Mouse (Mus musculus) Muller cell, postnatal 12 days (primary cell): ENCODE data around the gene Igf2r.

Experiments used
- DNase-seq: peaks from one replicate; pipeline ENCODE4 v3.0.0-alpha.2; 2015; ENCODE audit errors: inconsistent ontology term

The Igf2r gene

DNA sequence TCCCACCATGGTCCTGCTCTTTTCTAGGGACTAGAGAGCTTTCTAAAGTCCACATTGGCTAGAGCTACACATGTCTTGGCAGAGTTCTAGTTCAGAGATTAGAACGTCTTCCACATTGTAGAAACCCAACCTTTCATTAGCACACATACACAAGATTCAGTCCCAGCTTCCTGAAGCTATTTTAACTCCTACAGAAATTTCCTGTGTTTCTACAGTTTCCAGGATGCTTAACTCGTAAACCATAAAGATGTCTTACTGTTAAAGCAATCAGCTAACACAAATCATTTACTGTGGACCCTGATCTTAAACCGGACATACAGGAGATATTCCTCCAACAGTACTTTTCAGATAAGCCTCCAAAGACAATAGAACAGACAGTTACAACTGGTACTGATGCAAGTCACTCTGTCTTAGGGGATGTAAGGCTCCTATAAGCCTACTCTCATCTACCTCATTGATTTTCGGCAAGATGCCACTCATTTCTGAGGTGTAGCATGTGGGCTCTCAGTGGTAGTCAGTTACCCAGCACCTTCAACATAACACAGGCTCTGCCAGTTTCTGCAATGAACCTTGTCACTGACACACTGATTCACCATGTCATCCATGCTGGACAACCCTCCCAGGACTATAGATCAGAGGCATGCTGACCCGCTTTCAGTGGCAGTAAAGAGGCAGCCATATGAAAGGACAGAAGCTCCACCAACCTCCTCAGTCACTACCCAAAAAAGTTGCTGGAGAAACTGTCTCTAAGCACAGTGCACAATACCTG lies 48.2 kb downstream of the Igf2r start:
- DNase-seq = no peak

DNA sequence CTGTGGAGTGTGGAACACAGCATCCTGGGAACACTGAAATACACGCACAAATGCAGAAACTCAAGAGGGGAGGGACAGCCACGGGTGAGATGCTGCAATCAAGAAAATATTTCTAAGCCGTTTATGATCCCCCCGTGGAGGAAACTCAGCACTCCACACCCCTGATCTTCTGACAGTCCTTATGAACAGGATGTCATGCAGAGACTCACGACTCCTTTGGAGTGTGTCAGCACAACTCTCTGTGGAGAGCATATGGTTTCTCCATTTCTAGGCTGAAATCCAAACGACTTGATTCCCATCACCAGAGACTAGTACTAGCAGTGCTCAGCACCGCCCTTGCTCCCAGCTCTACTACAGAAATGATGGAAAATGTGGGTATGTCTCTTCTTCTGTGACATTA lies 51.2 kb downstream of the Igf2r start:
- DNase-seq = no peak

DNA sequence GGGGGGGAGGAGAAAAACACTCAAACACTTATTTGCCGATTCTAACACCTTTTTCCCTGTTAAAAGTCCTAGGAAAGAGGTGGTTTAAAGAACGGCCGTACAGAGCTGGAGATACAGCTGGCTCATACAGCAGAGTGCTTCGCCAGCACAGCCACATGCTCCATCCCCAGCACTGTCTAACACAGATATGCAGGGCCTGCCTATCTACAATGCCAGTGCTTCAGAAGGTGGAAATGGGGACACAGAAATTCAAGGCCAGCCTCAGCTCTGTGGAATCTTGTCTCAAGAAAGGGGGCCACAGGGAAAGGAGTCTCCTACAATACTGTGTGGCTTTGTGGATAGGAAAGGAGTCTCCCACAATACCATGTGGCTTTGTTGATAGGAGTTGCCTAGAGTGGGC lies 52.0 kb downstream of the Igf2r start:
- no peak for DNase-seq

DNA sequence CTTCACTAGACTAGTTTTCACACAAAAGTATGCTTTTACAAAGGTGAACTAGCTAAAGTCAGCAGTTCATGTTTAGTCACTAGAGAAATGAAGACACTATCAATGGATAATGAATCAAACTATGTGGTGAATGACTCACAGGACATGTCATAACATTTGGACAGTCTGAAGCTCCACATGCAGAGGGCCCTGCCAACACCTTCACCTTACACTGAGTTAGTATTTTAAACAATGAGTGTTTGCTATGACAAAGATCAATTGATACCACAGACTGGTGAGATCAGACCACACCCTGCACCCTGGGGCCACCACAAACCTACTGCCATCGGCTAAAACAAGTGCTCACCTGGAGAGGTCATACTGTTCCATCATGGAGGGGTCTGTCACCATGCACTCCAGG lies 54.4 kb downstream of the Igf2r start:
- DNase-seq = no peak

DNA sequence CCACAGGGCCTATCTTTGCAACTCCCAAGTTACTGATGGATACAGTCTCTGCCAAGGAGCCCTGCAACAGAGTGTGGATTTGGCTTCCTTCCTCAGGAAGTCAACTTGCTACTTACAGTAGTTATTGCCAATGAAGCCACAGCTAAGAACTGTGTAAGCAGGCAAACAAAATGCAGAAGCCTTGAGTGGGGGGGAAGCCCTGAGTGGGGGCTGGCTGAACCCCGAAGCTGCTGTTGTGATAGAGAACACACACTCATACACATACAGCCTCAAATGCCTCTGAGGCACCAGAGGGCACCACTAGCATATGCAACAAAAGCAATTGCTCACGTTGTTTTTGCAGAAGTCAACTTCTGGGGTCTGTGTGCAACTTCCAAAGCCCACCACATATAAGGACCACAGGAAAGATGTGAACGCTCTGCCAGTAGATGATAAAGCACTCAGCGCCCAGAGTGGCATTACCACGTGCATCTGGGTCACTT lies 55.3 kb downstream of the Igf2r start:
- no peak for DNase-seq

DNA sequence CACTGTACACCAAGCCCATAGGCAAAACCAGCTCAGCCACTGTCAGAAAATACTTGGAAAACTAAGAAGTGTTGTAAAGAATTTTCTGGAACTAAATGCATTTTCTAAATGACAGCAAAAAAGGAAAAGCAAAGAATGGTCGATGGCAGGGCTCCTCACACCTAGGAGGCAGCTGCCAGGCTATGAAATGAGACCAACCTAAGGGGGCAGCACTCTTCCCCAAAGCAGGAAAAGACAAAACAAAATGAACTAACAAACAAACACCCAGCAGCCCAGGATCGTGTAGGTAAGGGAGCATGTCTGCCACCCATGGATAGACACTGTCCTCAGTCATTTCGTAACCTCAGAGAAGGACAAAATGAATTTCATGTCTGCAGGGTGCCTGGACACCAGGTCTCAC lies 56.5 kb downstream of the Igf2r start:
- no peak for DNase-seq

DNA sequence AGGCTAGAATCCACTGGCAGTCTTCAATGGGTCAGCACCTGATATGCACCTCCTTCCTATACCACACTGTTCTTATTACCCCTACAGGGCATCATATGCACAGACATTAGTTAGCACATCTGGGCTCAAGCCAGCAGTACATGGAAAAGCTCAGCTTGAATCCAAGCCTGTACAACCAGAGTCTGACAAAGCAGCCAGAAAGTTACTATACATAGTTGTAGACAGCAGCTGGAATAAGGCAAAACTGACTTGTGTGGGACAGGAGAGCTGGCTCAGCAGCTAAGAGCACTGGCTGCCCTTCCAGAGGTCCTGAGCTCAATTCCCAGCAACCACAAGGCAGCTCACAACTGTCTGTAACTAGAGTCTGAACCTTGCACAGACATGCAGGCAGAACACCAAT lies 57.3 kb downstream of the Igf2r start:
- DNase-seq = no peak

DNA sequence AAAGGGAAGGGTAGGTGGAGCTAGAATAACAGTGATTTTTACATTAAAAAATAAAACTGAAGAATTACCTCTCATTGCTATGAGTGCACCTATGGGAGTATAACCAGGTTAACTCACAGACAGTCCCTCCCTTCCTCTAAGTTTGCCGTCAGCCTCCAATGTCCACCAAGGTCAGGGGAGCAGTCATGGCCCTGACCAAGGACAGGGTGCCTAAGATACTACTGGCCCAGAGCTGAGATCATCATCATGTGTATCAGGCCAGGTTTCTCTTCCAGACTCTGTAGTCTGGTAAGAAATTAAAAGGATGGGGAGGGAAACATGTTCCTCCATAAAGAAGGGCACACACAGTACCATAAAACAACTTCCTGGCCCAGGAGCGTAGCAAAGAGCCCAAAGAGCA lies 58.5 kb downstream of the Igf2r start:
- no peak for DNase-seq

DNA sequence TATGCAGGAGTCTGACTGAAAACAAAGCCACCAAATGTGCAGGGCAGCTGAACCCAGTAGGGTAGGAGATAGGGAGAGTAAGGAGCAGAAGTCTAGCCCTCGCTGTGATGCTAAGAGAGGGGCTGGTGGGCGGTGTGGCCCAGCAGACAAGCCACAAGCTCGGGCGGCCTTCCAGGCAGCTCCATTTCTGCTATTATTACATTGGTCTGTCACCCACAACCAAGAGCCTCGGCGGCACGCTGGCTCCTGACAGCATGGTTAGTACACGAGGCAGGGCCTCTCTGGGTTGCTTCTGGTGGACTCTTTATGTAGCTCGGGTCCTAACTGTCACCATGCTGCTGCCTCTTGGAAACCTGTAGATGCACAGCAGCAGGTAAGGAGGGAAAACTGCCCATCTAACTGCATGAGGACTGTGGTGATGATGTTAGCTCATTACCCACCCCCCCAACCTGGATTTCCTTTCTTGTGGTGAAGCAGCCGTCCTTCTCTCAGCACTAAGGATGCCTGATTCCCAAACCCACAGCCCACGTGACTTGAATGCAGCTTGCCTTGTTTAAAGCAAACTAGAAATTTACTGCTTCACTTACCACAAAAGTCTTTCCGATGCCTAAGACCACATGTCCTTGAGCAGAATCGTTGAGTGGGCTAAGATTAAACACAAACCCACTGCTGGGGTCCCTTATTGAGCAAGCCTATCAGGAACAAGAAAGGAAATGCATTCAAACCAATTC lies 59.2 kb downstream of the Igf2r start:
- DNase-seq = no peak

DNA sequence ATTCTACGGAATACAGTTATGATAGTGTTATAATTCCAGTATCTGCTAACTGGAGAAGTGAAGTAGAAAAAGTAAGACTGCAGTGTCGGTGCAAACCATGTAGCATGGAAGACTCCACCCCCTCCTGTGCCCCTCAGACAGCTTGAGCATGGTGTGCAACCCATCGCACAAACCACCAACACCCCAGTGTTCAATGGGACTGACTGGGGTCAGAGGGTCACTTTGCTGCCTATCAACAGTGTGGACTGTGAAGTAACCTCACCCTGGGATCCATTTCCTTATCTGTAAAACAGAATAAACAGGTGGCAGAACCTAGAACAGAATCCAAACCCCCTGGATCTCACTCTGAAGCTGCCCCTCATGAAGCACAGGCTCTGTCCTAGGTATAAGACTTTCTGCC lies 61.1 kb downstream of the Igf2r start:
- DNase-seq = no peak

DNA sequence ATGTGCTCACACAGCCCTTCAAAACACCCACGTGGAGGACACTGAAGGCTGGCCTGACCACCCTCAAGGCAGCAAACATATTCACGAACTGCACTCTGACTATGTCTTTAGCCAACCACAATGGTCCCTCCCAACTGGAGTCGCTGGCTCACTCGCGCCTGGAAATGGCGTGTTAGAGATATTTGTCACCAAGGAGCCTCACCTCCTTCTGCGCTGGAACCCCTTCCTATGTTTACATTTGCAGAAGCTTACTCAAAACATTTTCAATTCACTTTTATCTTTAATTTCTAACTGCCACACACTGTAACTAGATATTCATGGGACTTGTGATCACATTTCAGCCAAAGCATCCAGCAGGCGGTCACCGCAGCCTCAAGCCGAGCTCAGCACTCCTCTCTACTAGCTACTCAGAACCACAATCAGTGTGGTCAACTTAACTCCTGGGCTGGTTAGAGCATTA lies 62.8 kb downstream of the Igf2r start:
- no peak for DNase-seq

DNA sequence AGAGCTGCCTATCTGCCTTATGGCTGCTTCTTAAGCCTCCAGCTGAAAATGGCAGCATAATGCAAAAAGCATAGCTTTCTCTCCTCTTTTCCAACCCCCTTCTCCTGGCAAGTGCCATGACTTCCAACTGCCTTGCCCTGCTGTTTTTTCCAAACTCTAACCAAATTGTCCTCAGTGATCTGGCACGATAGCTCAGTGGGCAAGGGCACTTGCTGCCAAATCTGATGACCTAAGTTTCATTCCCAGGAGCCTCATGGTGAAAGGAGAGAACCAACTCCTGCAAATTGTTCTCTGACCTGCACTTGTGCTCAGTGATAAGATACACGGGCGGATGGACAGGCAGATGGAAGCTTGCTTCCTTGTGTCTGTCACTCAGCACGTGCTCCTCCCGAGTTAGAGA lies 66.6 kb downstream of the Igf2r start:
- no peak for DNase-seq

DNA sequence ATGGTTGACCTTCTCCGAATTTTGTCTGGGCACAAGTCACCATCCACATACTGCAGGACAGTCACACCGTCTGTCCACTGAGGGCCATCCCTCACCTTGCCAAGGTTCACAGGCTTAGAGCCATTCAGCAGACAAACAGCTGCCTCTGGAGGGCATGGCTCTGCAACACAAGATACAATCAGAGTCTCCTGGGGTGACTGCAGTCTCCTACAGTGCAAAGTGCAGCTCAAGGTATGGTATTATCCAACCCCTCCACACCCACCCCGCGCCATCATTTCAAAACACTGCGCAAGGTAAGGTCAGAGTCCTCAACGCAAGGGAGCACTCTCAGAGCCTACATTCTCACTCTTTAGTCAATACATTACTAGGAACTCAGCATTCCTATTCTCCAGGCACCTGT lies 69.1 kb downstream of the Igf2r start:
- DNase-seq = no peak

DNA sequence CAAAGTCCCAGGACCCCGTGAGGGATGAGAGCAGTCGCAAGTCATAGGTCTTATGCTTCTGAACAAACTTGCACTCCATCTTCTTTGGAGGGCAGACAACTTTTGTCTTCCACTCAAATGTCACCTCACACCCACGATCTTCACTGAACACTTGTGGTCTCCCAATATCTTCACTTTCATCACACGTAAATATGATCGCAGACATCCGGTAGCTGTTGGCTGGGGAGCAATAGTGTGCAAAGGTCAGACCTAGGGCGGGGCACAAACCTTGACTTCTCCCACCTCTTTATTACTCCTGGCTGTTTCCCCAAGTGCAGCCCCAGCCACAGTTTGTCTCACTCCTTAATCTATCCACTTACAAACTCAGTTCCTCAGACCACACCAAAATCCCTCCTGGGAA lies 77.6 kb downstream of the Igf2r start:
- no peak for DNase-seq

DNA sequence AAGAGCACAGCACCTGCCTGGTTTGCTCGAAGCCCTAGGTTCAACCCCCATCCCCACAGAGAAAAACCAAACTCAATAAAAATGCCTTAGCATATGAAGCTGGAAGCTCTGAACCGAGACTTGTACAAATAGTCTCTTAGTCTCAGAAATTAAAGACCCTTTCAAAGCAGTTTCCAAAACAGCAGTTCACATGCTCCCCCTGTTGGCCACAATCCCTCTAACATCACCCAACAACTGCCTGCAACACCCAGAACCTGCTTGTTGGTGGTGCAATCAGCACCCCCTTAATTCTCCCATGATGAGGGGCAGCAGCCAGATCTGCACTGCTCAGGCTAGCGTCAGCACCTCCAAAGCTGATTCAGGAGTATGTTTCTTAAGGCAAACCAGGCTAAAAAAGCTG lies 79.9 kb downstream of the Igf2r start:
- no peak for DNase-seq

DNA sequence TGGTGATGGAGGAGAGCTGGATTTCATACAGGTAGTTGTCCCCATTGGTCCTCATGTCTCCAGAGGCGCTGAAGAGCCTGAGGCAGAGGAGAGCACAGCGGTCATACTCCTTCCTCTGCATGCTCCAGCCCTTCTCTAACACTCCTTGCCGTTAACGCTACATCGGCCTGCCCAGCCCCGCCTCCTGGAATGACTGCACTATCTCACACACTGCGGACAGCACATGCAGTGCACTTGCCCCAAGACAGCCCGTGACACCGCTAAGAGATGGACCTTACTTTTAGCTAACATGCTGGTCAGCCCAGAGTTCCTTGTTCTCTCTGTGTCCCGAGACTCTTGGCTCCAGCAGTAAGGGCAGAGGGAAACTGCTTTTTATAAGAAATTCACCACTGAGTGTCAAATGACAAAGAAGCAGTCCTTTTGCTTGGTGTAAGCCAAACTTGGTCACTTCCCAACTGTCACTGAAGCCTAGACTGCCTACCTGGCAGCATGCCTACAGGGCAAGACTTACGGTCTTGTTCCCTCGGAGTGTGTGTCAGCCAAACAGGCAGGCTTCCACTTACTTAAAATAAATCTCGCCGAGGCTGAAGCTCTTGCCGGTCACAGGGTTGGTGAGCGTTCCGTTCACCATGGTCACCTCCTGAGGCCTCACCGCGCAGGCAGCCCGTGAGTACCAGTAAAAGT lies 80.9 kb downstream of the Igf2r start:
- DNase-seq = no peak

DNA sequence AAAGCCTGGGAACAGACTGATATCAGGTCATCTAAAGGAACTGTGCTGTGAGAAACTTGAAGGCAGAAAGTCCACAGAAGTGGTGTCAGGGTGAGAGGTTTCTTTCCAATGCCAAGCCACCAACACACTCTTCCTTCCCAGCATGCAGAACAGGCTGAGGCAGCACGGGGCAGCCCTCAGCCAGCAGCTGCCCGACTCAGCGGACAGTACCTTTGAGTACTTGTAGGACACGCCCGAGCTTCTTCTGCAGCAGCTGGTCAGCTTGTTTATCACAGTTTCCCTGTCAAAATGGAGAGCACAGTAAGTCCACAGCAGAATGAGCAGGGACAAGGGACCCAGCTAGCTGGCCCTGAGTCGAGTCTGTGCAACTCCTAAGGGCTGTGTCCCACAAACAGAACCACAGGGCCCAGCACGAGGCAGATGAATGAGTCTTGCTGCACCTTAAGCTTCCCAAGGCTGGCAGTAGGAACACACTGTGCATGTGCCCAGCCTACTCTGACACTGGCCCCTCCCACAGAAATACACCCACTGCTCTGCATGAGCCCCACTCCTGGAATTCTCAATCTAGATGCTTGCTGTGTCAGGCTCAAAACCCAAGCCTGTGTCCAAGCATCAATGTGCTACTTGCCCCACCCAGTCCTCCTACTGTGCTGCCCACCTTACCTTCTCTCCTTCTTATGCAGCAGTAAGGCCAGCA lies 84.4 kb downstream of the Igf2r start:
- no peak for DNase-seq

DNA sequence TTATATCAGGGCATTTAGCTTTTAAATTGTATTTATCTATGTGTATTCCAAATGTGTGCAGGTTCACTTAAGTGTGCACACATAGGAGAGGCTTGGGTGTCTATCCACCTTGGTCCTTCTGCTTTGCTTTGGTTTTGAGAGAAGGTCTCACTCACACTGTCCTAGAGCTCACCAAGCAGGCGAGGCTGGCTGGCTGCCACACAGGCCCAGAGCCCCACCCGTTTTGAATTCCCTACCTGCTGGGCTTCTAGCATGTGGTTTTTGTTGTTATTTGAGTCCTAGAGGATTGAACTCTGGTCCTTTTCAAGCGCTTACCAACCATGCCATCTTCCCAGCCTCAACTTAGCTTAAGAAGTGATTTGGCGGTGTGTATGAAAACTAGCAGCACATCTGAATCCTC lies 85.1 kb downstream of the Igf2r start:
- no peak for DNase-seq

DNA sequence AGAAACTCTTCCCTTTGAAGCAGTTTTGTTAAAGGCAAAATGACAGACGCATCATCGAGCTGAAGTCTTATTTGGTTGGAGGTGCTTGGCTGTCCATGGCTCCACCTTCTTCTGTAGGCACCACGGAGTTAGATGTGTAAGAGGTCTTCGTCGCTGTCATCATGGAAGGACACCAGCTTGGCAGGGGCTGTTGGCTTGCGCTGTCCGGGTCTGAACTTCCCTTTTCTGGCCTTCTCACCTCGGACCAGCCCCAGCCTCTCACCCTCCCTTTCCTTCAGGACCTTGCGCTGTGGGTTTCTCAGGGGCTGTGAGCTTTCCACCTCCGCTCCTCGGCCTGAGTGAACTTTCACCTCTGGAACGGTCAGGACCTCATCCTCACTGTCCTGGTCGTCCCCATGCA lies 85.9 kb downstream of the Igf2r start:
- DNase-seq = no peak

DNA sequence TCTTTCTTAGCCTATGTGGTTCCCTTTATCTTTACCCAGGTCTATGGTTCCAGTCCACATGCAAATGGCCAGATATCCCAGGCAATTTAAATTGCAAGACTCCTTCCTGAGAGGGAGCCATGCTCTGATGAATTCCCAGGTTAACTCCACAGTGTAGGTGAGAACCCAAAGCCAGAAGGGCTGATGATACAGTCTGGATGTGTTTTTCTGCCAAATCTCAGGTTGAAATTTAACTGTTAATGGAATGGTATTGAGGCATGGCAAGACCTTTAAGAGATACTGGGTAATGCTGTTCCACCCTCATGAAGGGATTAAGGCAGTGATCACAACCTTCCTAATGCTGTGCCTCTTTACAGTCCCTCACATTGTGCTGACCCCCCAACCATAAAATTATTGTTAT lies 91.2 kb downstream of the Igf2r start:
- DNase-seq = no peak

DNA sequence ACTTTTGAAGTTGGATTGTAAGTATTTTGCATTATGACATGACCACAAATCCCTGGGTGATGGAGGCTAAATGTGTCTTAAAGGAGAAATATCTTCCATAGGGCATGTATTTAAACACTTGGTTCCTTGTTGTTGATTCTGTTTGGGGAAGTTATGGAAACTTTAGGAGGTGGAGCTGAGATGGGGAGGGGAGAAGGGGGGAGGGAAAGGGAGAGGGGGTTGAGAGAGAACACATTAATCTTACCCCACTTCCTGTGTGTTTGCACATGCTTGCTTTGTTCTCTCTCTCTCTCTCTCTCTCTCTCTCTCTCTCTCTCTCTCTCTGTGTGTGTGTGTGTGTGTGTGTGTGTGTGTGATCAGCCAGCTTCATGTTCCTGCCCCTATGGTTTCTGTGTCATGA lies 92.3 kb downstream of the Igf2r start:
- DNase-seq = no peak

DNA sequence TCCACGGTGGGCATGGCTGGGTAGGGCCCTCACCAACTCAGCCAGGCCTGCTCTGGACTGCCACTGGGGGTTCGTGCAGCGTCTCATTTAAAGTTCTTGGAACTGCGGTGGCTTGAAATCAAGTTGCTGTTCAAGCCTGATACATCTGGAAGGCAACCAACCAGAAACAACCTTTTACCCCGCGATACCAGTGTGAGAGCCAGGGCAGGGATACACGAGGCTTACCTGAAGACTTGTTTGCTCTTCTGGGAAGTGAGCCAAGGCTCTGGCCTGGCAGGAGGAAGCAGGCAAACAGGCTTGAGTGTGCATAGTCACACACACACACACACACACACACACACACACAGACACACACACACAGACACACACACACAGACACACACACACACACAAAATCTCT lies 93.8 kb downstream of the Igf2r start, which contains the start of gene Slc22a1:
TSS of gene Slc22a1 (minus strand) at position 184 of the 400 bp plus-strand sequence.
- DNase-seq = no peak
